8 mouse cellular contexts compared by ENCODE assay signal in the genomic region with DNA sequence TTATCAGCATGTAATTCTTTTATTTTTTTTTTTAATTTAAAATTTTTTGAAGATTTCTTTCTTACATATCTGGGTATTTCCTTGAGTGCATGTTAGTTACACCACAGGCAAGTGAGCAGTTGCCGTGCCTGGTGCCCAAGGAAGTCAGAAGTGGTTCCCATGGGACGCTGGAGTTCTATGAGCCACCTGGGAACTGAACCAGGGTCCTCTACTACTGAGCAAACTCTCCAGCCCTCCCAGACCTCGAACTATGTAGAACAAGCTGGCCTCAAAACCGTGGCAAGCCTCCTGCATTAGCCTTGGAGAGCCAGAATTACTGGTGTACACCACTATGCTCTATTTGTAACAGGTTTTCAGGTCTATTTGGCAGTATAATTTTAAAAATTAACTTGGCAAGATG. TPM values are rescaled to one million over a fixed set of nuclear protein-coding genes. Genes with fewer than 3 reads are reported as not detected.
A peak's percentile ranks its signal among the peaks of the same experiment; 100 is the strongest.
DNase-seq lines count a peak whose midpoint lies in the region; ATAC-seq and TF ChIP-seq lines count a peak whose summit lies in the region.

No protein-coding gene starts in this region.

- H3K4me3 ChIP-seq in lung, adult 2 months (replicated peaks; ENCODE audit: extremely low read depth, low read depth, low read length): no peak overlapping the region
- peak overlapping the region; percentile 73 for H3K4me3 ChIP-seq in embryonic facial prominence, embryonic 10.5 days
- peak overlapping the region; percentile 66 for H3K4me3 ChIP-seq in hindbrain, embryonic 12.5 days

- peak overlapping the region; percentile 83 for H3K9ac ChIP-seq in hindbrain, embryonic 12.5 days

- no peak for TF ChIP-seq POLR2A in lung, adult 2 months (IDR thresholded peaks at IDR 0.05; ENCODE audit: borderline replicate concordance, extremely low read depth, low read depth, low read length)

- ATAC-seq in hindbrain, embryonic 12.5 days (ENCODE audit: low FRiP score): peak; percentile 24; the same call in 1 of the 2 replicates
- ATAC-seq in megakaryocyte progenitor cell, adult 5-6 weeks (replicated peaks; ENCODE audit: poor library complexity): 0 out of 2 replicates have a peak, but pooled peaks have one; percentile 0

- H3K4me2 ChIP-seq in hindbrain, embryonic 12.5 days (replicated peaks): peak overlapping the region; percentile 41

- H3K4me1 ChIP-seq in lung, adult 2 months (ENCODE audit: control insufficient read depth, insufficient read depth, low read length): peaks cover 3% of the 10 kb centered on the region; the same call in 1 of the 2 replicates
- peaks cover 36% of the 10 kb centered on the region for H3K4me1 ChIP-seq in embryonic facial prominence, embryonic 10.5 days
- H3K4me1 ChIP-seq in hindbrain, embryonic 12.5 days: peaks cover 12% of the 10 kb centered on the region

- DNase-seq in lung, postnatal 10 days: peak; percentile 12
- DNase-seq in lung, adult 2 months: no peak
- DNase-seq in embryonic facial prominence, embryonic 10.5 days (ENCODE audit: low spot score): no peak
- no peak for DNase-seq in right cerebral cortex, postnatal 10 days (ENCODE audit: low spot score in 2 of 2)
- no peak for DNase-seq in urinary bladder, postnatal 10 days (ENCODE audit: low spot score)
- no peak for DNase-seq in frontal cortex, adult 2 months (ENCODE audit: extremely low spot score in 1 of 2, low spot score in 1 of 2)

- 32% methylated on average over 4 of the region's 4 CpGs for WGBS in lung, adult 2 months
- 50% methylated on average over 4 of the region's 4 CpGs for WGBS in embryonic facial prominence, embryonic 10.5 days
- 46% methylated on average over 4 of the region's 4 CpGs for WGBS in hindbrain, embryonic 12.5 days

- H3K27ac ChIP-seq in embryonic facial prominence, embryonic 10.5 days (replicated peaks): peak overlapping the region; percentile 96
- peak overlapping the region; percentile 96 for H3K27ac ChIP-seq in hindbrain, embryonic 12.5 days

- H3K27me3 ChIP-seq in embryonic facial prominence, embryonic 10.5 days (replicated peaks; ENCODE audit: low read depth, poor library complexity, severe bottlenecking): no peaks in the 10 kb centered on the region
- H3K27me3 ChIP-seq in hindbrain, embryonic 12.5 days: no peaks in the 10 kb centered on the region

- TF ChIP-seq CTCF in lung, adult 2 months (IDR thresholded peaks at IDR 0.05; ENCODE audit: insufficient read depth, low read length): no peak

- H3K9me3 ChIP-seq in embryonic facial prominence, embryonic 10.5 days: no peaks in the 10 kb centered on the region
- H3K9me3 ChIP-seq in hindbrain, embryonic 12.5 days (replicated peaks): no peaks in the 10 kb centered on the region

- peaks cover 11% of the 10 kb centered on the region for H3K36me3 ChIP-seq in embryonic facial prominence, embryonic 10.5 days (replicated peaks)
- H3K36me3 ChIP-seq in hindbrain, embryonic 12.5 days: 0 out of 2 replicates have a peak, but pooled peaks cover 8% of the 10 kb centered on the region

RNA-seq across cellular contexts. Expression of gene 4931414P19Rik, which starts 3.2 kb away (rescaled TPM):
- polyA plus RNA-seq in lung, adult 2 months (2012; rRNA removed): 6.5 and 7.3 TPM in 2 replicates
- polyA plus RNA-seq in embryonic facial prominence, embryonic 10.5 days (2016; fragmentation: Nextera tagmentation; extraction: Ambion mirVana): 9.3 and 12.4 TPM in 2 replicates
- polyA plus RNA-seq in hindbrain, embryonic 12.5 days (2016; fragmentation: Nextera tagmentation; extraction: Ambion mirVana): 8.2 and 9.1 TPM in 2 replicates
- total RNA-seq in megakaryocyte progenitor cell, adult 5-6 weeks (2015): 6.9 and 14.0 TPM in 2 replicates
- total RNA-seq in megakaryocyte progenitor cell, adult 5-6 weeks (2017): 5.1 TPM in 2 replicates
- polyA plus RNA-seq in frontal cortex, adult 2 months (2012; rRNA removed): 5.8 and 7.6 TPM in 2 replicates

RNA-seq across cellular contexts. Expression of gene Psmb5, which starts 15.2 kb away (rescaled TPM):
- 129 and 146 TPM in 2 replicates for polyA plus RNA-seq in lung, adult 2 months (2012; rRNA removed)
- 486 and 490 TPM in 2 replicates for polyA plus RNA-seq in embryonic facial prominence, embryonic 10.5 days (2016; fragmentation: Nextera tagmentation; extraction: Ambion mirVana)
- 354 and 376 TPM in 2 replicates for polyA plus RNA-seq in hindbrain, embryonic 12.5 days (2016; fragmentation: Nextera tagmentation; extraction: Ambion mirVana)
- total RNA-seq in megakaryocyte progenitor cell, adult 5-6 weeks (2015): 189 and 217 TPM in 2 replicates
- 58.9 and 64.6 TPM in 2 replicates for total RNA-seq in megakaryocyte progenitor cell, adult 5-6 weeks (2017)
- 177 and 178 TPM in 2 replicates for polyA plus RNA-seq in frontal cortex, adult 2 months (2012; rRNA removed)

RNA-seq across cellular contexts. Expression of gene Psmb11, which starts 18.6 kb away (rescaled TPM):
- polyA plus RNA-seq in lung, adult 2 months (2012; rRNA removed): not detected in 2 replicates
- polyA plus RNA-seq in embryonic facial prominence, embryonic 10.5 days (2016; fragmentation: Nextera tagmentation; extraction: Ambion mirVana): 0.04 and 0.12 TPM in 2 replicates
- polyA plus RNA-seq in hindbrain, embryonic 12.5 days (2016; fragmentation: Nextera tagmentation; extraction: Ambion mirVana): not detected in 2 replicates
- total RNA-seq in megakaryocyte progenitor cell, adult 5-6 weeks (2015): not detected in 2 replicates
- total RNA-seq in megakaryocyte progenitor cell, adult 5-6 weeks (2017): 0.04 TPM in 1 of 2 replicates, not detected in the other
- 0.46 and 0.54 TPM in 2 replicates for polyA plus RNA-seq in frontal cortex, adult 2 months (2012; rRNA removed)

RNA-seq across cellular contexts. Expression of gene Ajuba, which starts 25.3 kb away (rescaled TPM):
- polyA plus RNA-seq in lung, adult 2 months (2012; rRNA removed): 36.4 and 49.6 TPM in 2 replicates
- polyA plus RNA-seq in embryonic facial prominence, embryonic 10.5 days (2016; fragmentation: Nextera tagmentation; extraction: Ambion mirVana): 79.7 and 95.4 TPM in 2 replicates
- 37.9 and 40.9 TPM in 2 replicates for polyA plus RNA-seq in hindbrain, embryonic 12.5 days (2016; fragmentation: Nextera tagmentation; extraction: Ambion mirVana)
- 1.2 and 2.1 TPM in 2 replicates for total RNA-seq in megakaryocyte progenitor cell, adult 5-6 weeks (2015)
- total RNA-seq in megakaryocyte progenitor cell, adult 5-6 weeks (2017): 0.29 and 1.2 TPM in 2 replicates
- polyA plus RNA-seq in frontal cortex, adult 2 months (2012; rRNA removed): 2.3 and 2.8 TPM in 2 replicates

RNA-seq across cellular contexts. Expression of gene Gm17606, which starts 38.1 kb away (rescaled TPM):
- polyA plus RNA-seq in lung, adult 2 months (2012; rRNA removed): not detected in 2 replicates
- polyA plus RNA-seq in embryonic facial prominence, embryonic 10.5 days (2016; fragmentation: Nextera tagmentation; extraction: Ambion mirVana): not detected in 2 replicates
- polyA plus RNA-seq in hindbrain, embryonic 12.5 days (2016; fragmentation: Nextera tagmentation; extraction: Ambion mirVana): not detected in 2 replicates
- not detected in 2 replicates for total RNA-seq in megakaryocyte progenitor cell, adult 5-6 weeks (2015)
- total RNA-seq in megakaryocyte progenitor cell, adult 5-6 weeks (2017): not detected in 2 replicates
- not detected in 2 replicates for polyA plus RNA-seq in frontal cortex, adult 2 months (2012; rRNA removed)
